Mouse (Mus musculus) hindbrain, embryonic 10.5 days (tissue): Measurements from ENCODE around the gene Vash2. TPM values are rescaled to one million over a fixed set of nuclear protein-coding genes. Genes with fewer than 3 reads are reported as not detected.
"Not testable (repeated sequence)": the region's sequence is repeated elsewhere in the genome, so short reads cannot be mapped to it uniquely, and the experiment has no call there.

Experiments used
- DNase-seq: peaks from one replicate; pipeline ENCODE4 v3.0.0-alpha.2; 2017; ENCODE audit warnings: low spot score
- H3K27ac ChIP-seq: fragments of 300-500 bp; sonication (generic); 2 replicates; pipeline ENCODE4 v1.5.1; 2016; ENCODE audit warnings: mild to moderate bottlenecking, moderate library complexity
- H3K27me3 ChIP-seq: fragments of 300-500 bp; sonication (generic); 2 replicates; pipeline ENCODE4 v1.6.1; 2016; ENCODE audit warnings: mild to moderate bottlenecking; ENCODE audit not compliant: poor library complexity, insufficient read depth, severe bottlenecking
- H3K36me3 ChIP-seq: fragments of 300-500 bp; sonication (generic); 2 replicates; pipeline ENCODE4 v1.6.1; 2016; ENCODE audit warnings: mild to moderate bottlenecking, moderate library complexity
- H3K4me1 ChIP-seq: fragments of 300-500 bp; sonication (generic); replicated peaks from 2 replicates; pipeline ENCODE4 v1.6.1; 2016; ENCODE audit warnings: mild to moderate bottlenecking
- H3K4me3 ChIP-seq: fragments of 300-500 bp; sonication (generic); 2 replicates; pipeline ENCODE4 v1.5.1; 2016; ENCODE audit warnings: mild to moderate bottlenecking, moderate library complexity
- H3K9me3 ChIP-seq: fragments of 300-500 bp; sonication (generic); 2 replicates; pipeline ENCODE4 v1.6.1; 2016; ENCODE audit warnings: mild to moderate bottlenecking, moderate library complexity
- WGBS: fragments of 180-500 bp; shearing (Covaris S2); methylation state at CpG from one replicate; pipeline ENCODE4 v1.1.7; 2016; 5-methylcytosine and 5-hydroxymethylcytosine counted together
- polyA plus RNA-seq: library from polyadenylated mRNA; unstranded; fragments of >200 nt; fragmentation: Nextera tagmentation; extraction: Ambion mirVana; gene quantifications from 2 replicates; pipeline ENCODE4 v1.2.1, GENCODE M21; 2016

The Vash2 gene
- polyA plus RNA-seq, 1 experiment from 2014 or later: 50.5 TPM

DNA sequence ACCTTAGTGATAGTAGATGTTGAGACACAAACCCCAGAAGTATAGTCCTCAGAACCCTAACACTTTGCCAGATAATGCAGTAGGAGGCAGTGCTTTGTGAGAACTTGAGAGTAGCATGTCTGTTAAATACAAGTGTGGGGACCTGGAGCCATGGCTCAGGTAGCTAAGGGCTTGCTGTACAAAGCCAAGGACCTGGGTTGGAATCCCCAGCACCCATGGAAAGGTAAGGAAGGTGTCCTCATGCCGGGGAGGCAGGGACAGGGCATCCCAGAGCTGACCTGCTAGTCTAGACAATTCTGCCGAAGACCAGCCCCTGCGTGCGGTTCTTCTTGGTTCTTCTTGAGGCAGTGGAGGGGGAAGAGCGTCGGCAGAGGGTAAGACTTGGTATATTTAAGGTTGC is 48.9 kb downstream of the Vash2 start:
- Histone ChIP-seq H3K27ac (no peak overlapping the region), H3K36me3 (peaks cover 26% of the 10 kb centered on the region), H3K27me3 (no peaks in the 10 kb centered on the region), H3K4me1 (peaks cover 20% of the 10 kb centered on the region), H3K9me3 (no peaks in the 10 kb centered on the region), H3K4me3 (no peak overlapping the region)
- DNase-seq: no peak
- WGBS: 88% methylated on average over 6 of the region's 6 CpGs

DNA sequence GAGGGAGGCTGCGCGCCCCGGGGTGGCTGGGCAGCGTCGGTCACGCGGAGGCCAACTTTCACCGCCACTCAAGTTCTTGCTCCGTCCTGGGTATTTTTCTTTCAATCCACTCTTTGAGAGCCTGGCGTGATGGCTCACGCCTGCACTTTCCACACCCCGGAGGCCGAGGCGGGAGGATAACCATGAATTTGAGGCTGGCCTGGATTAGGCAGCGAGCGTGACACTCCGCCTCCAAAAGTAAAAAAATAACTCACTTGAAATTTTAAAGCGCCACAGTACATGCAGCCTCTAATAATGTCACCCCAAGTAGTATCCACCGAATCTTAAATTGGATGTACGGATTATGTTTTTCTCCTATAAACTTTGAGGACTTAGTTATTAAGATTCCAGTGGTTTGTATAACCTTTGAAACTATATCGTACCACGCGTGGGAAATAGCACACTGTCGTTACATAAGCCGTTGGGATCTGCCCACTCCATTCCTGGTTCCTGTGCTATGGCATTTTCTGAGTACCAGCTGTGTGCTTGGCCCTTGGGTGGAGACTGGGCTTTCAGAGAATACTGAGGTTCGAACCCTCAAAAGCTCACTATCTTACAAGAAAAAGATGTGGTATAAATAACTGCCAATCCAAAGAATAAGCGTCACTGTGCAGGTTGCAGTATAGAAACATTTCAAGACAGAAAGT is 49.9 kb downstream of the Vash2 start:
- Histone ChIP-seq H3K27ac (peak overlapping the region; percentile 100), H3K36me3 (peaks cover 16% of the 10 kb centered on the region), H3K4me3 (peak overlapping the region; percentile 82), H3K9me3 (no peaks in the 10 kb centered on the region), H3K4me1 (peaks cover 20% of the 10 kb centered on the region), H3K27me3 (no peaks in the 10 kb centered on the region)
- DNase-seq: no peak
- WGBS: 10% methylated on average over 27 of the region's 27 CpGs

DNA sequence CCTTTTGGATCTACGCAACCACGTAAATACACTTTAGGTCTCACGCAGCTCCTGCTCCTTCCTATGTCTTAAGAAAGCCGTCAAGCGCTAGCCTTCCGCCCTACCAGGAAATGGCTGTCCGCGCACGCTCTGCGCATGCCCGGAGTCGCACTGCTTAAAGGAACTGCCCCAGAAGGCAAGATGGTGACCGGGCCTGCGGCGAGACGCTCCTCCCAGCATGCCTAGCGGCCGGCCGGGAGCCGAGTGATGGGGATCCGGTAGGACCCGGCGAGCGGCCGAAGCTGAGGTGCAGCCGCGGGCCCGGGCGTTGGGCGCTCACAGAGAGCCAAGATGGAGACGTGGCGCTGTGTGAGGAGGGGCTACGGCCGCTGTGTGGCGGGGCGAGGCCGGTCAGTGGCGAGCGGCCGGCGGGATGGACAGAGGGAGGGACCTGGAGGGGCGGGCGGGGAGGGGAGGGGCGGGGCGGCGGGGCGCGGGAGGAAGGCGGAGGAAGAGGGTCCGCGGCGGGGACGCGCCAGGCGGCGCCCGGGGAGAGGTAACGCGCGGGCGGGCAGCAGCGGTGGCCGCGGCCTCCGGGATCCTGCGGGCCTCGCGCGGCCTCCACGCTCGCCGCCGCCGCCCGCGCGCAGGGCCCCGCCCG is 50.6 kb downstream of the Vash2 start:
- WGBS: under 1% methylated on average over 70 of the region's 79 CpGs
- Histone ChIP-seq H3K4me3 (peak overlapping the region; percentile 82), H3K27ac (peak overlapping the region; percentile 100), H3K27me3 (no peaks in the 10 kb centered on the region), H3K4me1 (peaks cover 20% of the 10 kb centered on the region), H3K9me3 (no peaks in the 10 kb centered on the region), H3K36me3 (peaks cover 9% of the 10 kb centered on the region)
- DNase-seq: peak; percentile 97

DNA sequence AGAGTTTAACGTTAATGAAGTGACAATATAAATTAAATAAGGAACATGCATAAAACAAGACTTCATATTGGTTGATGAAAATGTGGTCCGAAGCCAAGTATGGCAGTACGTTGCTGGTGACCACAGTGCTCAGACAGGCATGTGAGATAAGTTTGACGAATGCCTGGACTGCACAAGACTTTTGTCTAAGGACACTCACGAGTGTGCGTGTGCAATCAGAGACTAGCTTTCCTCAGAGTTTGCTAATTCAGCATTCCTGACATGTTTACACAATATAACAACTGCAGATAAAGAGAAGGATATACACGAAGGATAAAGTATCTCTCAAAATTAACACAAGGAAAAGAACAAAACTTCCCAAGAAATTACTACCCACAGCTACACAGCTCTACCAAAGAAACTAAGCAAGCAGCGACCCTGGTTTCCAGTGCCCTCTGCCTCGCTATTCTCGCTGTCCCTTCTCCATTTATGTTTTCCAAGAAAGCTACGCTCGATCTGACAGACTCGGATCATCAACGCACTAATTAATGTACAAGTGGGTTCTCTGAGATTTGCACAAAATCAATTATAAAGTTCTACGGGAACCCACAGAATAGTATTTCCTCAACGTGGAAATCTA is 51.2 kb downstream of the Vash2 start:
- H3K4me3 ChIP-seq: peak overlapping the region; percentile 82

DNA sequence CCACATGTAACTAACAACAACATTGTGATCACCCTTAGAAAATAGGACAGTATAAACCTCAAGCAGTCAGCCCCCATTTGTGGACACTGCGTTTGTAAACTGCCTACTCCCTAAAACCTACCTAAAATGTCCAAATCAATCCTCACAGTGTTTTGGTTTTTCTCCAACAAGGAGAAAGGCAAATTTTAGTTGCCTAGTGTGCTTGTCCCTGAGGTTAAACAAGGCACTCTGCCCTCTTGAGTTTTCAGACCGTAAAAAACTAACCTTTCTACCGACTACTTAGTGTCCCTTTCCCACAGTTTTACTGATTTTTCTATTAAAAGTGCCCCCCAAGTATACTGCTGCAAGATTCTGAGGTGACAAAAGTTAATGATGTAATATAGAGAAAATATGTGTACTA is 51.8 kb downstream of the Vash2 start:
- no peak for DNase-seq
- no peaks in the 10 kb centered on the region for H3K27me3 ChIP-seq
- H3K36me3 ChIP-seq: no peaks in the 10 kb centered on the region
- H3K4me1 ChIP-seq: peaks cover 20% of the 10 kb centered on the region
- no peaks in the 10 kb centered on the region for H3K9me3 ChIP-seq
- H3K4me3 ChIP-seq: peak overlapping the region; percentile 82
- WGBS: 93% methylated on average over 3 of the region's 3 CpGs
- H3K27ac ChIP-seq: no peak overlapping the region

More for the DNA sequence above, 51.2 kb downstream of the Vash2 start:
- Histone ChIP-seq H3K27me3 (no peaks in the 10 kb centered on the region), H3K9me3 (no peaks in the 10 kb centered on the region), H3K27ac (peak overlapping the region; percentile 100), H3K4me1 (peaks cover 20% of the 10 kb centered on the region), H3K36me3 (peaks cover 4% of the 10 kb centered on the region)
- 27% methylated on average over 16 of the region's 16 CpGs for WGBS
- DNase-seq: no peak

DNA sequence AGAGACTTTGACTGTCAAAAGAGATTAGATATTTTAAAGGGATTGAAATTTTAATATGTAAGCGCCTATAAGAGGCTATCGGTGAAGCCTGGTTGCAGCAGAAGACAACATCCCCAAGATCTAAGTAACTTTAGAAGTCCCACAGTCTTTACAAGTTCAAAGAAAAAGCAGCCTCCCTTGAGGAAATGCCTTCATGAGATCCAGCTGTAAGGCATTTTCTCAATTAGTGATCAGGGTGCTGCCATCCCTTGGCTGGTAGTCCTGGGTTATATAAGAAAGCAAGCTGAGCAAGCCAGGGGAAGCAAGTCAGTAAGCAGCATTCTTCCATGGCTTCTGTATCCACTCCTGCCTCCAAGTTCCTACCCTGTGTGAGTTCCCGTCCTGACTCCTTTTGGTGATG is 54.3 kb downstream of the Vash2 start, which contains the start of gene Angel2:
Gene Angel2 (plus strand): TSS at position 301 of the 400 bp plus-strand sequence.
- WGBS: 84% methylated on average over 3 of the region's 3 CpGs
- not testable (repeated sequence) for H3K4me3 ChIP-seq

DNA sequence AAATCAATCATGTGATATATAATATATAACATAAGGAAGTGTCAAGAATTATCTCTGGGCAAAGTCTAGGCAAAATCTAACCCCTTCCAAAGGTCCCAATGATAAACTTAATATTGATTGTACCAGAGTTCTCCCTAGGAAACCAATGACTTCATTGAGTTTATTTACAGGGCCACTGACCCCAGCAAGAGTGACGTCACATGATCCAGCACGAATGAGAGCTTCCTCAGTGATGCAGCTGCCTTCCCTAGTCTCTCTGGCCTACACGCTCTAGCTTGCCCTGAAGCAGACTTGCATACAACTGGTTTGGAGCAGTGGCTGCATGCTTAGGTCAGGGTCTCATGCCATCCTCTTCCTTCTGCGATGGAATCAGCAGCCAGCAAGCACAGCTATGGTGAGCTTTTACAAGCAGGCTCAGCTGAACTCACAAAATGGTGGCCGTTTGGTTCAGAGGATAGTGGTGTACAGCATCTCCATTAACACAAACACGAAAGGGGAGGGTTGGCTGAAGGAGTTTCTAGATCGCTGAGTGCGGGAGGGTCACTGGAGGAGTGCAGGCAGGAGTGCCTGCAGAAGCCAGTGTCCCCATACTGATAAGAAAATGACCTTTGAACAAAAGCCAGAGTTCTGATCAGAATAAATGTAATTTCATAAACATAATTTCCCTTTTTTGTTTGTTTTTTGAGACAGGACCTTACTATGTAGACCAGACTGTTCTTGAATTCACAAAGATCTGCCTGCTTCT is 59.2 kb downstream of the Vash2 start:
- H3K9me3 ChIP-seq: no peaks in the 10 kb centered on the region
- H3K27ac ChIP-seq: no peak overlapping the region
- H3K4me3 ChIP-seq: no peak overlapping the region
- no peaks in the 10 kb centered on the region for H3K36me3 ChIP-seq
- H3K27me3 ChIP-seq: no peaks in the 10 kb centered on the region
- no peaks in the 10 kb centered on the region for H3K4me1 ChIP-seq
- no peak for DNase-seq
- 73% methylated on average over 8 of the region's 8 CpGs for WGBS

More for the DNA sequence above, 54.3 kb downstream of the Vash2 start, which contains the start of gene Angel2:
- peaks cover 15% of the 10 kb centered on the region for H3K4me1 ChIP-seq
- not testable (repeated sequence) for DNase-seq, H3K27me3 ChIP-seq, H3K27ac ChIP-seq, H3K36me3 ChIP-seq, H3K9me3 ChIP-seq

DNA sequence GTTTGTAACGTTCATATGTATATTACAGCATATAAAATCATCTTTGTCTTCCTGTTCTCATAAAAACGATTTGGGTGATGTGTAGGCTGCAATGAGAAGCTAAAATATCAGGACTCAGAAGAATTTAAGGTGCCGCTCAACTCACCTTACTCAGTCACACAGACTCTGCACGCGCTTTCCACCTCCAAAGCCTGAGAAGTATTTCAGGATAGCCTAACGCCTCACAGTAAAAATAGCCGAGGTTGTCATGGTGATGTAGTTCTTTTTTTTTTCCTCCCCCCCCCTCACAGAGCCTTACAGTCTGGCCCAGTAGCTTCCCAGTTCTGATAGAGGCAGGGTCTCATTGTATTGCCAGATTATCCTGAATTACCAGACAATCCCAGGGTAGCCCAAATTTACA is 60.2 kb downstream of the Vash2 start:
- no peak overlapping the region for H3K27ac ChIP-seq
- H3K4me3 ChIP-seq: no peak overlapping the region
- no peaks in the 10 kb centered on the region for H3K9me3 ChIP-seq
- H3K27me3 ChIP-seq: no peaks in the 10 kb centered on the region
- no peaks in the 10 kb centered on the region for H3K36me3 ChIP-seq
- no peak for DNase-seq
- H3K4me1 ChIP-seq: no peaks in the 10 kb centered on the region
- WGBS: 78% methylated on average over 7 of the region's 7 CpGs

DNA sequence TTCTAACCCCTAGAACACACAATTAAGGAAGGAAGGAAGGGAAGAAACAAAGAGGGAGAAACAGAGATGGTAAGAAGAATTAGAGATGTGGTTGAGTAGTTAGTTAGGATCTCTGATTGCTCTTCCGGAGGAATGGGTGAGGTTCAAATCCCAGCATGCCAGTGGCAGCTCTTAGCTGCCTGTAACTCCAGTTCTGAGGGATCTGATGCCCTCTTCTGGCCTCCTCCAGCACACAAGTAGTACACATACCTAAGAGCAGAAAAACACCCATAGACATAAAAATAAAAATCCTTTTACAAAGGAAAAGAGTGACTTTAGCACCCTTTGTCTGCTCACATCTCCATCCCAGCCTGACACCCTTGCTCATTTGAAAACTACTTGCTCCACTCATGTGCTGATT is 66.5 kb downstream of the Vash2 start:
- no peak for DNase-seq
- WGBS: 54% methylated on average over 1 of the region's 1 CpGs
- H3K9me3 ChIP-seq: no peaks in the 10 kb centered on the region
- no peaks in the 10 kb centered on the region for H3K27me3 ChIP-seq
- H3K4me3 ChIP-seq: peak overlapping the region; percentile 73; the same call in 1 of the 2 replicates
- peaks cover 25% of the 10 kb centered on the region for H3K4me1 ChIP-seq
- no peaks in the 10 kb centered on the region for H3K36me3 ChIP-seq
- no peak overlapping the region for H3K27ac ChIP-seq

DNA sequence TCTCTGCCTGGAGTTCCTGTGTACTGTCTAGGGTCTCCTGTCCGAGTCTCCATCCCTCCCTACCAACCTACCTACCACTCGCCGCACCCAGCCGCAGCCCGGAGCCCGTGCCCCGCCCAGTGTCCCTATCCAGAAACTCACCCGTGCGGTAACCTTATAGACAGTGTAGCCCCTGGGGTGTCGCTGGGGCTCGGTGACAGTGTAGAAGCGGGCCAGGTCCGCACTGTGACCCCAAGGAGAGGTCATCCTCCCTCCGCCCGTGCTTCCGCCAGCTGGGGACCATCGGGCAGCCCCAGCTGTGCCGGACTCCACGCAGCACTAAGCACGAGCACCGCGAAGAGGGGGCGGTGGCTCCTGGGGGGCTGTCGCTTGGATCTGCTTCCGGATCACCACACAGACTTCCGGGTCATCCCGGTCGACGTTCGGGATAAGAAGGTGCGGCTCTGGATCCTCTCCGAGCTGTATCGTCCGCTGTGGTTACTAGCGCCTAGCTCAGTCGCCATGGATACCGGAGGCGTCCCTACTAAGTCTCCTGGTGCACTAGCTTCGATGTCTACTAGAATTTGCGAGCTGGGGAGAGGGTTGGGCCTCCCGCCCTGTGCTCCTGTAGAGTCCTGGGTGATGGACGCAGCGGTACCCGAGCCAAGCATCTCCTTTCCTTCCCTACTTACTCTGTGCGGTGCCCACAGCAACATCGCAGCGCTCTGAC is 67.5 kb downstream of the Vash2 start, which contains the start of gene Rps6kc1:
Gene Rps6kc1 (minus strand): TSS at position 356 of the 709 bp plus-strand sequence.
- under 1% methylated on average over 47 of the region's 47 CpGs for WGBS
- H3K4me3 ChIP-seq: peak within 1 kb of the TSS; percentile 73
- no peaks in the 10 kb centered on the region for H3K27me3 ChIP-seq
- DNase-seq: peak; percentile 88
- peak within 1 kb of the TSS; percentile 90 for H3K27ac ChIP-seq
- H3K9me3 ChIP-seq: no peaks in the 10 kb centered on the region
- H3K4me1 ChIP-seq: peaks cover 25% of the 10 kb centered on the region
- H3K36me3 ChIP-seq: no peaks in the 10 kb centered on the region

DNA sequence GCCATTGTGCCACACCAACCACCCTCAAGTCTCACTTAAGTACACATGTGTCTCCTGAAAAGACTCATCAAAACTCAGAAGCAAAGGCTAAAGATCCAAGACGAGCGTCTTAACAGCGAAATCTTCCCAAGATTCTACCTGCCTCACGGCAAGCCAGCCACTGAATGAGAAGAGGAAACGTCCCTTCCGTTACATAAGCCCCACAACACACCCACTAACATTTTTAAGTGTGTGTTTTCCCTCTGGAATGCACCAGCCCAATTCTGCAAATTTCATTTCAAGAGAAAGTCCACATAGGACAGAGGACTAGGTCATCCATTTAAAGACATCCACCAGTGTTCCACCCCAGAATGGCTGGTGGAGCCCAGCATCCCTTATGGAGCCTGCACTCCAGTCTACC is 68.3 kb downstream of the Vash2 start:
- WGBS: 74% methylated on average over 6 of the region's 6 CpGs
- no peak for DNase-seq

DNA sequence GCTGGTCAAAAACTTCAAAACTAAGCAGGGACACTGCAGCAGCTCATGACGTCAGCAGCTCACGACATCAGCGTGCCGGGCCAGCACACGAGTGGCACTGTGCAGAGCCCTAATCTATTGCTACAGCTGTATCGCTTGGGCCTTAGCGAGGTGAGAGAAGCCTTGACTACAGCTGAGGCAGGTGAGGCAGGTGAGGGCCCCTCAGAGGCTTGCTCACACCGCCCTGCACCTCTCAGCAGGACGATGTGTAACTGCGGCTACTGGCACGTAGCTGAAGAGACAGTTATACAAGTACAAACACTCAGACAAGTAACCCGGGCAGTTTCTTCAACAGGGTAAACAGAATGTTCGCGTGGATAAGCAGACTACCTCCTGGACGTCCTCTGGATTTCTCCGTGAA is 74.4 kb downstream of the Vash2 start:
- H3K4me1 ChIP-seq: peaks cover 12% of the 10 kb centered on the region; the same call in 1 of the 2 replicates
- H3K4me3 ChIP-seq: no peak overlapping the region
- no peaks in the 10 kb centered on the region for H3K9me3 ChIP-seq
- H3K36me3 ChIP-seq: peaks cover 26% of the 10 kb centered on the region
- no peak overlapping the region for H3K27ac ChIP-seq
- no peaks in the 10 kb centered on the region for H3K27me3 ChIP-seq
- DNase-seq: no peak
- WGBS: 92% methylated on average over 16 of the region's 16 CpGs

More for the DNA sequence above, 68.3 kb downstream of the Vash2 start:
- peak overlapping the region; percentile 90 for H3K27ac ChIP-seq
- no peaks in the 10 kb centered on the region for H3K9me3 ChIP-seq
- no peaks in the 10 kb centered on the region for H3K36me3 ChIP-seq
- no peaks in the 10 kb centered on the region for H3K27me3 ChIP-seq
- H3K4me3 ChIP-seq: peak overlapping the region; percentile 73
- peaks cover 25% of the 10 kb centered on the region for H3K4me1 ChIP-seq
